Mouse (Mus musculus): Measurements from ENCODE around the gene Dmtf1. TPM values are rescaled to one million over a fixed set of nuclear protein-coding genes. Genes with fewer than 3 reads are reported as not detected.

Gene Dmtf1
- polyA plus RNA-seq, 1 experiment: 94.3 TPM

DNA sequence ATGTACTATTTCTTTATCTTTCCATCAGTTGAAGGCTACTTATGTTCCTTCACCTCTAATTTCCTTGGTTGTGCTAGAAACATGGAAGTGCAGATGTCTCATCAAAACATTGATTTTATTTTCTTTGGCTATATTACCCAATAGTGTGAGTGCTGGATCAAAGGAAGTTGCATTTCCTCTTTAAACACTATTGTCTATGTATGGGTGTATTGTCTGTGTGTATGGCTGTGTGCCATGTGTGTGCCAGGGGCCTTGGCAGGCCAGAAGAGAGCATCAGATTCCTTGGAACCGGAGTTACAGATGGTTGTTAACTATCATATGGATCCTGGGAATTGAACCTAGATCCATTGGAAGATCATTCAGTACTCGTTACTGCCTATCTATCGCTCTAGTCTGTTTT lies 90.2 kb downstream of the Dmtf1 start:
- H3K4me3 ChIP-seq (ENCODE audit: low read depth, low read length): no peak overlapping the region
- TF ChIP-seq CTCF (IDR thresholded peaks at IDR 0.05; ENCODE audit: low read depth, low read length) (no peak), POLR2A (IDR thresholded peaks at IDR 0.05; ENCODE audit: insufficient read depth, low read length) (no peak), EP300 (IDR thresholded peaks at IDR 0.05; ENCODE audit: insufficient read depth, low read depth, low read length) (no peak)
- no peaks in the 10 kb centered on the region for H3K9me3 ChIP-seq (replicated peaks; ENCODE audit: control insufficient read depth, insufficient read depth, low read length, poor library complexity, severe bottlenecking)
- H3K4me1 ChIP-seq (ENCODE audit: control insufficient read depth, insufficient read depth, low read length): no peaks in the 10 kb centered on the region
- no peaks in the 10 kb centered on the region for H3K27me3 ChIP-seq (ENCODE audit: control insufficient read depth, insufficient read depth, low read length, poor library complexity, severe bottlenecking)
- H3K27ac ChIP-seq (ENCODE audit: insufficient read depth, low read length): no peak overlapping the region
- no peaks in the 10 kb centered on the region for H3K36me3 ChIP-seq (ENCODE audit: control insufficient read depth, insufficient read depth, low read length, poor library complexity, severe bottlenecking)
- no peak overlapping the region for H3K9ac ChIP-seq (ENCODE audit: low read depth, poor library complexity, severe bottlenecking)

DNA sequence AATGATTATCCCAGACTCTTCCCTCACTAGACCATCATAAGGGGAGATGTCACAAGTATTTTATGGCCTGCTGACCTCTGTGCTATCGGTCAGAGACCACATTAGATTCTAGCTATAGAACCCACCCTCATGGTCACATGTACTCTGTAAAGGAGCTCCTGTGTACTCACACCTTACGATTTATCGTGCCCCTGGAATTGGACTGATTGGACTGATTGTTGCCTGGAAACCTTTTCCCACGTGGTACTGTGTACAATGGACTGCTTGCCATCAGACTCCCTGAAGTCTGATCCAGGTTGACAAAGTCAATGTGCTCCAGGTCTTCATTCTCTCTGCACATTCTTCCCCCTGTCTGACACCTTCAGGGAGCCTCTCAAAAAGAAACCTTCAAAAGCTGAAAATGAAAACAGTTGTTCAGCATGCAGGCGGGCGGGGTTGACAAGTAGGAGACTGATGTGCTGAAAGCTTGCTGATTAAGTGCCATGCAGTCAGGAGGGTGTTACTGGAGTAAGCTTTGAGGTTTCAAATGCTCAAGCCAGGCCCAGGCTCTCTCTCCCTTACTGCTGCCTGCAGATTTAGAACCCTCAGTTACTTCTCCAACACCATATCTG lies 91.9 kb downstream of the Dmtf1 start:
- H3K27me3 ChIP-seq (ENCODE audit: control insufficient read depth, insufficient read depth, low read length, poor library complexity, severe bottlenecking): no peaks in the 10 kb centered on the region
- no peak overlapping the region for H3K4me3 ChIP-seq (ENCODE audit: low read depth, low read length)
- no peaks in the 10 kb centered on the region for H3K4me1 ChIP-seq (ENCODE audit: control insufficient read depth, insufficient read depth, low read length)
- no peak overlapping the region for H3K27ac ChIP-seq (ENCODE audit: insufficient read depth, low read length)
- H3K9me3 ChIP-seq (replicated peaks; ENCODE audit: control insufficient read depth, insufficient read depth, low read length, poor library complexity, severe bottlenecking): no peaks in the 10 kb centered on the region
- no peak overlapping the region for H3K9ac ChIP-seq (ENCODE audit: low read depth, poor library complexity, severe bottlenecking)
- TF ChIP-seq CTCF (IDR thresholded peaks at IDR 0.05; ENCODE audit: low read depth, low read length) (no peak), POLR2A (IDR thresholded peaks at IDR 0.05; ENCODE audit: insufficient read depth, low read length) (no peak), EP300 (IDR thresholded peaks at IDR 0.05; ENCODE audit: insufficient read depth, low read depth, low read length) (no peak)
- no peaks in the 10 kb centered on the region for H3K36me3 ChIP-seq (ENCODE audit: control insufficient read depth, insufficient read depth, low read length, poor library complexity, severe bottlenecking)

DNA sequence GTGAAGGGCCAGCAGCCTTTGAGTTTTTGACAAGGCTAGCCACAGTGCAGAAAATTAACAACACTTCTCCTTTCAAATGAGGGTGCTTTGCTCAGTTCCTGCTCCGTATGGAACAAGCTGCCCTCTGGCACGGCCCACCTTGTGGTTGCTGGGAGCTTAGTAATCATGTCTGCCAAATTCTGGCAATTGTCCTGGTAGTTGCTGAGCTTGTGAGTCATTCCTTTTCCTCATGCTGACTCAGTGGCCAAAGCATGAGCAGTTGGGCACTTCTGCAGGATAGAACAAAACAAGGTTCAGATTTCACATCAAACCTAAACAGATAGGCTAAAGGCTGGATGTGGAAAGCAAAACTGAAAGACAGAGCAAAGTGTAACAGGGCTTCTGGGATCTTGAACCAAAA lies 92.7 kb downstream of the Dmtf1 start:
- TF ChIP-seq CTCF (IDR thresholded peaks at IDR 0.05; ENCODE audit: low read depth, low read length) (no peak), POLR2A (IDR thresholded peaks at IDR 0.05; ENCODE audit: insufficient read depth, low read length) (no peak), EP300 (IDR thresholded peaks at IDR 0.05; ENCODE audit: insufficient read depth, low read depth, low read length) (no peak)
- Histone ChIP-seq H3K27me3 (ENCODE audit: control insufficient read depth, insufficient read depth, low read length, poor library complexity, severe bottlenecking) (no peaks in the 10 kb centered on the region), H3K4me1 (ENCODE audit: control insufficient read depth, insufficient read depth, low read length) (no peaks in the 10 kb centered on the region), H3K9ac (ENCODE audit: low read depth, poor library complexity, severe bottlenecking) (no peak overlapping the region), H3K4me3 (ENCODE audit: low read depth, low read length) (no peak overlapping the region), H3K9me3 (replicated peaks; ENCODE audit: control insufficient read depth, insufficient read depth, low read length, poor library complexity, severe bottlenecking) (no peaks in the 10 kb centered on the region), H3K36me3 (ENCODE audit: control insufficient read depth, insufficient read depth, low read length, poor library complexity, severe bottlenecking) (no peaks in the 10 kb centered on the region), H3K27ac (ENCODE audit: insufficient read depth, low read length) (no peak overlapping the region)

Other genes with a start within 250 kb of the Dmtf1 start
- gene Crot, start 164.5 kb downstream of the Dmtf1 start, polyA plus RNA-seq (2011; ENCODE audit: insufficient read depth, insufficient read length, low read depth, missing spikeins): 32.0 and 34.8 TPM in 2 replicates
- gene Tmem243, start 61.1 kb downstream of the Dmtf1 start, polyA plus RNA-seq (2011; ENCODE audit: insufficient read depth, insufficient read length, low read depth, missing spikeins): 21.1 and 23.0 TPM in 2 replicates
- gene 9330182L06Rik, start 104.3 kb upstream of the Dmtf1 start, polyA plus RNA-seq (2011; ENCODE audit: insufficient read depth, insufficient read length, low read depth, missing spikeins): 4.0 and 4.5 TPM in 2 replicates

All from ES-Bruce4 (cell line).